Mouse (Mus musculus): ENCODE measurements at regions not wholly inside any gene's neighbourhood (a gene's known extent, or its start where the extent isn't known, plus 50 kb on each side); places are given as distances from the start of the nearest gene placed in this dataset.

DNA sequence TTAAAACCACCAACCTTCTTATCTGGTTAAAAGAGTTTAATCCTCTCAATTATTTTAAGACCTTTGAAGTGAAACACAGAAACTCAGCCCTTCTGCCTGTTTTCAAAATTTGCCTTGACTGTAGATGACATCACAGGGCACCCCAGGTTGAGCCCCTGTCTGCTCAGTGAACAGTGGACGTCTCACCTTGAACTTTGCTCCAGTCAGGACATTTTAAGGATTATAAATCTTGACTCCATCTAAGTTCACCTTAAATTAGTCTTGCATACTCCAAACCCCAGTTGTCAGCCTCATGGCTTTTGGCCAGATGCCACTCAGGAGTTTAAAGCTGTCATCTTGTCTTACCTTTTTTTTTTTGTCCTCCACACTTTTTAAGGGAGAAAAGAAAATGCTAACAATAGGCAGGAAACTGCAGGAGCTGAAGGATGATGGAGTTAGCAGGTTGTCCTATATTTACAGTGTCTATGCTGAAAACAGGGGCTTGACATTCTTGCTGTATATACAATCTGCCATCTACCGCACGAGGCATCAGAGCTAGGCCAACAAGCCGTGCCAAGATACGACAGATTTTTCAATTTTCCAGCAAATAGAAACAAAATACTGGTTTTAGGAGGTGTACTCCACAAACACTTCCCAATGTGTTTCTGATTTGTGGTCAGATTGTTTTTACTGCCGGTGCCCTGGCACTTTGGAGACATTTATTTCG is 195.4 kb downstream of the Tfec start:
- Histone ChIP-seq H3K4me1 (ENCODE audit: control insufficient read depth, insufficient read depth, low read length) (peaks cover 4% of the 10 kb centered on the region; the same call in 1 of the 2 replicates), H3K27me3 (ENCODE audit: control insufficient read depth, insufficient read depth, low read length) (no peaks in the 10 kb centered on the region), H3K9me3 (ENCODE audit: control insufficient read depth, low read depth, low read length) (no peaks in the 10 kb centered on the region), H3K4me3 (ENCODE audit: low read depth, low read length) (no peak overlapping the region), H3K36me3 (ENCODE audit: control insufficient read depth, insufficient read depth, low read length) (no peaks in the 10 kb centered on the region), H3K27ac (ENCODE audit: low read length) (no peak overlapping the region; the same call in 1 of the 2 replicates), H3K4me2 (replicated peaks; ENCODE audit: low read depth, low read length) (no peak overlapping the region), H3K9ac (replicated peaks; ENCODE audit: low read depth, low read length) (no peak overlapping the region)
- ATAC-seq (ENCODE audit: insufficient number of reproducible peaks, insufficient read depth, low FRiP score, low read depth) = no peak
- 48% methylated on average over 7 of the region's 7 CpGs for WGBS

- H3K9me3 ChIP-seq (ENCODE audit: control insufficient read depth, low read depth, low read length) = no peaks in the 10 kb centered on the region
- H3K9ac ChIP-seq (replicated peaks; ENCODE audit: low read depth, low read length) = no peak overlapping the region
- no peak for ATAC-seq (ENCODE audit: insufficient number of reproducible peaks, insufficient read depth, low FRiP score, low read depth)
- H3K27me3 ChIP-seq (ENCODE audit: control insufficient read depth, insufficient read depth, low read length) = no peaks in the 10 kb centered on the region
- no peak overlapping the region for H3K4me2 ChIP-seq (replicated peaks; ENCODE audit: low read depth, low read length)
- no peak overlapping the region for H3K4me3 ChIP-seq (ENCODE audit: low read depth, low read length)
- H3K27ac ChIP-seq (ENCODE audit: low read length) = no peak overlapping the region
- H3K4me1 ChIP-seq (ENCODE audit: control insufficient read depth, insufficient read depth, low read length) = no peaks in the 10 kb centered on the region
- 75% methylated on average over 4 of the region's 4 CpGs for WGBS
- H3K36me3 ChIP-seq (ENCODE audit: control insufficient read depth, insufficient read depth, low read length) = no peaks in the 10 kb centered on the region
These were observed 201.0 kb downstream of the Tfec start for GRCm38 (mm10) chr6:16697285-16697684.

GRCm38 (mm10) chr6:16668004-16668403 is 230.2 kb downstream of the Tfec start:
- Histone ChIP-seq H3K9me3 (ENCODE audit: control insufficient read depth, low read depth, low read length) (no peaks in the 10 kb centered on the region; the same call in 1 of the 2 replicates), H3K4me1 (ENCODE audit: control insufficient read depth, insufficient read depth, low read length) (no peaks in the 10 kb centered on the region), H3K4me2 (replicated peaks; ENCODE audit: low read depth, low read length) (no peak overlapping the region), H3K27ac (ENCODE audit: low read length) (no peak overlapping the region), H3K4me3 (ENCODE audit: low read depth, low read length) (no peak overlapping the region), H3K36me3 (ENCODE audit: control insufficient read depth, insufficient read depth, low read length) (no peaks in the 10 kb centered on the region), H3K27me3 (ENCODE audit: control insufficient read depth, insufficient read depth, low read length) (no peaks in the 10 kb centered on the region), H3K9ac (replicated peaks; ENCODE audit: low read depth, low read length) (no peak overlapping the region)
- ATAC-seq (ENCODE audit: insufficient number of reproducible peaks, insufficient read depth, low FRiP score, low read depth) = no peak
- WGBS = 3% methylated on average over 2 of the region's 2 CpGs

GRCm38 (mm10) chr6:16667241-16667640 is 231.0 kb downstream of the Tfec start:
- Histone ChIP-seq H3K4me2 (replicated peaks; ENCODE audit: low read depth, low read length) (no peak overlapping the region), H3K27me3 (ENCODE audit: control insufficient read depth, insufficient read depth, low read length) (no peaks in the 10 kb centered on the region), H3K4me3 (ENCODE audit: low read depth, low read length) (no peak overlapping the region), H3K36me3 (ENCODE audit: control insufficient read depth, insufficient read depth, low read length) (no peaks in the 10 kb centered on the region), H3K9me3 (ENCODE audit: control insufficient read depth, low read depth, low read length) (no peaks in the 10 kb centered on the region; the same call in 1 of the 2 replicates), H3K27ac (ENCODE audit: low read length) (peak overlapping the region; percentile 0; the same call in 1 of the 2 replicates), H3K4me1 (ENCODE audit: control insufficient read depth, insufficient read depth, low read length) (no peaks in the 10 kb centered on the region), H3K9ac (replicated peaks; ENCODE audit: low read depth, low read length) (no peak overlapping the region)
- ATAC-seq (ENCODE audit: insufficient number of reproducible peaks, insufficient read depth, low FRiP score, low read depth) = no peak; the same call in 1 of the 2 replicates
- 17% methylated on average over 6 of the region's 6 CpGs for WGBS

DNA sequence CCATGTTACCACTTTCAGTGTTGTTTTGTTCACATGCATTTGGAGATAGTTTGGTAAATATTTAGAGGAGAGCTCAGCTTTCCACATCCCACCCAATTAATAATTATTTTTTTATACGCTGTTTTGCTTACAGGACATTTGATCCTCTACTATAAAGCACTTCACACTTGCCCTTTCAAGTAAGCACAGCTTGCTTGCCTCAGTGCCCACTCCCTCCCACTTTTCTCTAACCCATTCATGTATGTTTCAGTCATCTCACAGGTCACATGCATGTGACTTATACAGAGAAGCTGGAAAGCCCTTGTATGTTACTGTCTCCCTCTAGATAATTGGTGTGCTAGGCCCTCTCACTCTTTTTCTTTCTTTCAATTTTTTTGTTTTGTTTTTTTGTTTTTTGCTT is 252.0 kb downstream of the Tfec start:
- no peaks in the 10 kb centered on the region for H3K9me3 ChIP-seq (ENCODE audit: control insufficient read depth, low read depth, low read length)
- H3K4me1 ChIP-seq (ENCODE audit: control insufficient read depth, insufficient read depth, low read length) = no peaks in the 10 kb centered on the region
- H3K36me3 ChIP-seq (ENCODE audit: control insufficient read depth, insufficient read depth, low read length) = no peaks in the 10 kb centered on the region
- no peak overlapping the region for H3K27ac ChIP-seq (ENCODE audit: low read length)
- no peak overlapping the region for H3K4me2 ChIP-seq (replicated peaks; ENCODE audit: low read depth, low read length)
- no peak overlapping the region for H3K9ac ChIP-seq (replicated peaks; ENCODE audit: low read depth, low read length)
- 63% methylated on average over 1 of the region's 1 CpGs for WGBS
- H3K27me3 ChIP-seq (ENCODE audit: control insufficient read depth, insufficient read depth, low read length) = no peaks in the 10 kb centered on the region
- no peak for ATAC-seq (ENCODE audit: insufficient number of reproducible peaks, insufficient read depth, low FRiP score, low read depth)
- H3K4me3 ChIP-seq (ENCODE audit: low read depth, low read length) = no peak overlapping the region

DNA sequence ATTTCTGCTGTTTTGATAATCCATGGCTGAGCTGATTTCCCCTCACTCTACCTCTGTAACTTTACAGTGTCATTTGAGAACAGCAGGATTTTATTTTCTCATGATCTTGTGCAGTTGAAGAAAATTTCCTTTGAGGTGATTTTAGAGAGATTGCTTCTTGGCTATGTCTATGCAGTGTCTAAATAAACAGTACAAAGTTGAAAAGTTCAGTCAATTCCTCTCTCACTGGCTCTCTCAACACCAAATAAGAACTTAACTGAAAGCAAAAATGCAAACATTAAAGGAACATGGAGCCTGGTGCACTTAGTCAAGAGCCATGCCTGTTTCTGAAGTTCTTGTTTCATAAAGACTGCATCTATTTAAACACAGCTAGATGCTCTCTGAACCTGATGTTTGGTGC is 254.7 kb downstream of the Tfec start:
- Histone ChIP-seq H3K4me3 (ENCODE audit: low read depth, low read length) (no peak overlapping the region), H3K9ac (replicated peaks; ENCODE audit: low read depth, low read length) (no peak overlapping the region), H3K9me3 (ENCODE audit: control insufficient read depth, low read depth, low read length) (no peaks in the 10 kb centered on the region), H3K36me3 (ENCODE audit: control insufficient read depth, insufficient read depth, low read length) (no peaks in the 10 kb centered on the region), H3K27ac (ENCODE audit: low read length) (peak overlapping the region; percentile 66; the same call in 1 of the 2 replicates), H3K4me2 (replicated peaks; ENCODE audit: low read depth, low read length) (no peak overlapping the region), H3K27me3 (ENCODE audit: control insufficient read depth, insufficient read depth, low read length) (no peaks in the 10 kb centered on the region), H3K4me1 (ENCODE audit: control insufficient read depth, insufficient read depth, low read length) (no peaks in the 10 kb centered on the region)
- ATAC-seq (ENCODE audit: insufficient number of reproducible peaks, insufficient read depth, low FRiP score, low read depth) = no peak

GRCm38 (mm10) chr6:16636736-16637304 is 261.4 kb downstream of the Tfec start:
- 86% methylated on average over 13 of the region's 13 CpGs for WGBS
- H3K9ac ChIP-seq (replicated peaks; ENCODE audit: low read depth, low read length) = no peak overlapping the region
- H3K4me3 ChIP-seq (ENCODE audit: low read depth, low read length) = no peak overlapping the region
- H3K27me3 ChIP-seq (ENCODE audit: control insufficient read depth, insufficient read depth, low read length) = no peaks in the 10 kb centered on the region
- H3K4me1 ChIP-seq (ENCODE audit: control insufficient read depth, insufficient read depth, low read length) = no peaks in the 10 kb centered on the region
- no peak for ATAC-seq (ENCODE audit: insufficient number of reproducible peaks, insufficient read depth, low FRiP score, low read depth)
- H3K27ac ChIP-seq (ENCODE audit: low read length) = no peak overlapping the region
- no peaks in the 10 kb centered on the region for H3K36me3 ChIP-seq (ENCODE audit: control insufficient read depth, insufficient read depth, low read length)
- no peak overlapping the region for H3K4me2 ChIP-seq (replicated peaks; ENCODE audit: low read depth, low read length)
- H3K9me3 ChIP-seq (ENCODE audit: control insufficient read depth, low read depth, low read length) = no peaks in the 10 kb centered on the region

GRCm38 (mm10) chr6:16636108-16636507 is 262.1 kb downstream of the Tfec start:
- Histone ChIP-seq H3K9me3 (ENCODE audit: control insufficient read depth, low read depth, low read length) (no peaks in the 10 kb centered on the region), H3K4me2 (replicated peaks; ENCODE audit: low read depth, low read length) (no peak overlapping the region), H3K9ac (replicated peaks; ENCODE audit: low read depth, low read length) (no peak overlapping the region), H3K4me1 (ENCODE audit: control insufficient read depth, insufficient read depth, low read length) (no peaks in the 10 kb centered on the region), H3K4me3 (ENCODE audit: low read depth, low read length) (no peak overlapping the region), H3K27me3 (ENCODE audit: control insufficient read depth, insufficient read depth, low read length) (no peaks in the 10 kb centered on the region), H3K36me3 (ENCODE audit: control insufficient read depth, insufficient read depth, low read length) (no peaks in the 10 kb centered on the region), H3K27ac (ENCODE audit: low read length) (no peak overlapping the region)
- WGBS = 67% methylated on average over 2 of the region's 2 CpGs
- ATAC-seq (ENCODE audit: insufficient number of reproducible peaks, insufficient read depth, low FRiP score, low read depth) = no peak
